Mouse (Mus musculus): ENCODE measurements around the gene Ing1.

- TF ChIP-seq CTCF (IDR thresholded peaks at IDR 0.05; ENCODE audit: low read depth, low read length) (no peak), POLR2A (IDR thresholded peaks at IDR 0.05; ENCODE audit: borderline replicate concordance, low read depth, low read length) (no peak)
Measured at GRCm38 (mm10) chr8:11592296-11592695, 36.9 kb downstream of the Ing1 start.
